Mouse (Mus musculus): Measurements from ENCODE around the gene Rnaseh2c. TPM values are rescaled to one million over a fixed set of nuclear protein-coding genes. Genes with fewer than 3 reads are reported as not detected.

Gene Rnaseh2c
- polyA plus RNA-seq, 1 experiment from 2014 or later: 143 TPM

- peak; percentile 60 for ATAC-seq (ENCODE audit: borderline replicate concordance, extremely low read depth, low FRiP score, low TSS enrichment)
- Histone ChIP-seq H3K27ac (no peak overlapping the region), H3K9me3 (no peaks in the 10 kb centered on the region), H3K4me2 (peak overlapping the region; percentile 88), H3K36me3 (peaks cover 45% of the 10 kb centered on the region), H3K4me3 (peak overlapping the region; percentile 43), H3K9ac (peak overlapping the region; percentile 27), H3K27me3 (peaks cover 12% of the 10 kb centered on the region), H3K4me1 (peaks cover 20% of the 10 kb centered on the region)
- WGBS: 10% methylated on average over 62 of the region's 62 CpGs
Measured at GRCm38 (mm10) chr19:5653969-5654719, 52.5 kb downstream of the Rnaseh2c start.

GRCm38 (mm10) chr19:5654720-5655298 lies 53.1 kb downstream of the Rnaseh2c start:
- 18% methylated on average over 43 of the region's 43 CpGs for WGBS
- Histone ChIP-seq H3K4me1 (peaks cover 14% of the 10 kb centered on the region), H3K27ac (no peak overlapping the region), H3K27me3 (peaks cover 12% of the 10 kb centered on the region), H3K4me2 (peak overlapping the region; percentile 88), H3K36me3 (peaks cover 45% of the 10 kb centered on the region), H3K9me3 (no peaks in the 10 kb centered on the region), H3K9ac (peak overlapping the region; percentile 27), H3K4me3 (peak overlapping the region; percentile 43)
- peak; percentile 4; the same call in 1 of the 2 replicates for ATAC-seq (ENCODE audit: borderline replicate concordance, extremely low read depth, low FRiP score, low TSS enrichment)

Other genes with a start within 250 kb of the Rnaseh2c start
- gene Eif1ad, start 235.1 kb upstream of the Rnaseh2c start, polyA plus RNA-seq (2015; fragmentation: Nextera tagmentation; extraction: Ambion mirVana): 61.5 and 61.8 TPM in 2 replicates
- 466 and 504 TPM in 2 replicates for gene Banf1, start 234.7 kb upstream of the Rnaseh2c start, polyA plus RNA-seq (2015; fragmentation: Nextera tagmentation; extraction: Ambion mirVana)
- gene Sart1, start 213.2 kb upstream of the Rnaseh2c start, polyA plus RNA-seq (2015; fragmentation: Nextera tagmentation; extraction: Ambion mirVana): 67.1 and 81.7 TPM in 2 replicates
- 0.59 and 0.79 TPM in 2 replicates for gene Tsga10ip, start 199.3 kb upstream of the Rnaseh2c start, polyA plus RNA-seq (2015; fragmentation: Nextera tagmentation; extraction: Ambion mirVana)
- gene Drap1, start 176.9 kb upstream of the Rnaseh2c start, polyA plus RNA-seq (2015; fragmentation: Nextera tagmentation; extraction: Ambion mirVana): 243 and 268 TPM in 2 replicates
- 56.5 and 58.6 TPM in 2 replicates for gene AI837181, start 176.7 kb upstream of the Rnaseh2c start, polyA plus RNA-seq (2015; fragmentation: Nextera tagmentation; extraction: Ambion mirVana)
- gene Fosl1, start 154.3 kb upstream of the Rnaseh2c start, polyA plus RNA-seq (2015; fragmentation: Nextera tagmentation; extraction: Ambion mirVana): not detected in 2 replicates
- 12.1 and 12.4 TPM in 2 replicates for gene Ccdc85b, start 144.0 kb upstream of the Rnaseh2c start, polyA plus RNA-seq (2015; fragmentation: Nextera tagmentation; extraction: Ambion mirVana)
- 101 and 117 TPM in 2 replicates for gene Fibp, start 141.3 kb upstream of the Rnaseh2c start, polyA plus RNA-seq (2015; fragmentation: Nextera tagmentation; extraction: Ambion mirVana)
- gene Ctsw, start 133.4 kb upstream of the Rnaseh2c start, polyA plus RNA-seq (2015; fragmentation: Nextera tagmentation; extraction: Ambion mirVana): 1.9 and 3.3 TPM in 2 replicates
- 198 and 208 TPM in 2 replicates for gene Efemp2, start 127.9 kb upstream of the Rnaseh2c start, polyA plus RNA-seq (2015; fragmentation: Nextera tagmentation; extraction: Ambion mirVana)
- 40.2 and 43.9 TPM in 2 replicates for gene Mus81, start 113.5 kb upstream of the Rnaseh2c start, polyA plus RNA-seq (2015; fragmentation: Nextera tagmentation; extraction: Ambion mirVana)
- gene Cfl1, start 111.4 kb upstream of the Rnaseh2c start, polyA plus RNA-seq (2015; fragmentation: Nextera tagmentation; extraction: Ambion mirVana): 2,855 and 2,978 TPM in 2 replicates
- 0.20 TPM in 1 of 2 replicates, not detected in the other for gene 1700020D05Rik, start 98.1 kb upstream of the Rnaseh2c start, polyA plus RNA-seq (2015; fragmentation: Nextera tagmentation; extraction: Ambion mirVana)
- gene Snx32, start 91.3 kb upstream of the Rnaseh2c start, polyA plus RNA-seq (2015; fragmentation: Nextera tagmentation; extraction: Ambion mirVana): 5.8 and 7.4 TPM in 2 replicates
- gene Ovol1, start 41.2 kb upstream of the Rnaseh2c start, polyA plus RNA-seq (2015; fragmentation: Nextera tagmentation; extraction: Ambion mirVana): 2.1 and 2.2 TPM in 2 replicates
- gene Ap5b1, start 33.8 kb upstream of the Rnaseh2c start, polyA plus RNA-seq (2015; fragmentation: Nextera tagmentation; extraction: Ambion mirVana): 5.7 and 5.9 TPM in 2 replicates
- gene Kat5, start 8.4 kb downstream of the Rnaseh2c start, polyA plus RNA-seq (2015; fragmentation: Nextera tagmentation; extraction: Ambion mirVana): 51.9 and 54.4 TPM in 2 replicates
- 52.7 and 53.8 TPM in 2 replicates for gene Rela, start 35.6 kb downstream of the Rnaseh2c start, polyA plus RNA-seq (2015; fragmentation: Nextera tagmentation; extraction: Ambion mirVana)
- gene Sipa1, start 61.8 kb downstream of the Rnaseh2c start, polyA plus RNA-seq (2015; fragmentation: Nextera tagmentation; extraction: Ambion mirVana): 44.7 and 48.0 TPM in 2 replicates
- gene Map3k11, start 86.9 kb downstream of the Rnaseh2c start, polyA plus RNA-seq (2015; fragmentation: Nextera tagmentation; extraction: Ambion mirVana): 44.1 and 45.2 TPM in 2 replicates
- 18.2 and 20.9 TPM in 2 replicates for gene Pcnx3, start 87.0 kb downstream of the Rnaseh2c start, polyA plus RNA-seq (2015; fragmentation: Nextera tagmentation; extraction: Ambion mirVana)
- gene Kcnk7, start 102.5 kb downstream of the Rnaseh2c start, polyA plus RNA-seq (2015; fragmentation: Nextera tagmentation; extraction: Ambion mirVana): 0.69 TPM in 1 of 2 replicates, not detected in the other
- gene Ehbp1l1, start 124.4 kb downstream of the Rnaseh2c start, polyA plus RNA-seq (2015; fragmentation: Nextera tagmentation; extraction: Ambion mirVana): 23.6 and 24.5 TPM in 2 replicates
- 105 and 108 TPM in 2 replicates for gene Fam89b, start 127.8 kb downstream of the Rnaseh2c start, polyA plus RNA-seq (2015; fragmentation: Nextera tagmentation; extraction: Ambion mirVana)
- 47.2 and 54.9 TPM in 2 replicates for gene Ltbp3, start 139.0 kb downstream of the Rnaseh2c start, polyA plus RNA-seq (2015; fragmentation: Nextera tagmentation; extraction: Ambion mirVana)
- gene Scyl1, start 169.5 kb downstream of the Rnaseh2c start, polyA plus RNA-seq (2015; fragmentation: Nextera tagmentation; extraction: Ambion mirVana): 76.1 and 83.6 TPM in 2 replicates

All from lung, embryonic 15.5 days (tissue).